Mouse (Mus musculus): ENCODE data around the gene Bend7. TPM values are rescaled to one million over a fixed set of nuclear protein-coding genes. Genes with fewer than 3 reads are reported as not detected.
A peak's percentile ranks its signal among the peaks of the same experiment; 100 is the strongest.

The Bend7 gene
- polyA plus RNA-seq, 1 experiment from 2014 or later, result 1.9 TPM

- Histone ChIP-seq H3K9ac (no peak overlapping the region), H3K27me3 (replicated peaks) (no peaks in the 10 kb centered on the region), H3K27ac (replicated peaks) (no peak overlapping the region), H3K9me3 (no peaks in the 10 kb centered on the region), H3K4me1 (no peaks in the 10 kb centered on the region), H3K36me3 (no peaks in the 10 kb centered on the region), H3K4me2 (no peak overlapping the region), H3K4me3 (no peak overlapping the region)
- ATAC-seq (ENCODE audit: extremely low read depth, insufficient number of reproducible peaks, low FRiP score, low TSS enrichment), result no peak
- 76% methylated on average over 11 of the region's 11 CpGs for WGBS
These were observed 65.4 kb downstream of the Bend7 start for GRCm38 (mm10) chr2:4782809-4783641.

- Histone ChIP-seq H3K9me3 (no peaks in the 10 kb centered on the region), H3K27me3 (replicated peaks) (no peaks in the 10 kb centered on the region), H3K4me3 (no peak overlapping the region), H3K4me2 (no peak overlapping the region), H3K9ac (no peak overlapping the region), H3K4me1 (no peaks in the 10 kb centered on the region), H3K27ac (replicated peaks) (no peak overlapping the region), H3K36me3 (no peaks in the 10 kb centered on the region)
- no peak for ATAC-seq (ENCODE audit: extremely low read depth, insufficient number of reproducible peaks, low FRiP score, low TSS enrichment)
- WGBS, result 67% methylated on average over 8 of the region's 8 CpGs
These were observed 66.4 kb downstream of the Bend7 start for GRCm38 (mm10) chr2:4784012-4784411.

GRCm38 (mm10) chr2:4785016-4785415 is 67.4 kb downstream of the Bend7 start:
- no peak overlapping the region for H3K4me2 ChIP-seq
- H3K27me3 ChIP-seq (replicated peaks), result no peaks in the 10 kb centered on the region
- no peaks in the 10 kb centered on the region for H3K4me1 ChIP-seq
- WGBS, result 75% methylated on average over 6 of the region's 6 CpGs
- no peaks in the 10 kb centered on the region for H3K9me3 ChIP-seq
- no peak overlapping the region for H3K27ac ChIP-seq (replicated peaks)
- no peak overlapping the region for H3K4me3 ChIP-seq
- no peak overlapping the region for H3K9ac ChIP-seq
- no peak for ATAC-seq (ENCODE audit: extremely low read depth, insufficient number of reproducible peaks, low FRiP score, low TSS enrichment)
- H3K36me3 ChIP-seq, result no peaks in the 10 kb centered on the region

- H3K9ac ChIP-seq, result no peak overlapping the region
- no peak for ATAC-seq (ENCODE audit: extremely low read depth, insufficient number of reproducible peaks, low FRiP score, low TSS enrichment)
- no peaks in the 10 kb centered on the region for H3K27me3 ChIP-seq (replicated peaks)
- no peaks in the 10 kb centered on the region for H3K9me3 ChIP-seq
- no peak overlapping the region for H3K4me2 ChIP-seq
- 81% methylated on average over 7 of the region's 7 CpGs for WGBS
- no peaks in the 10 kb centered on the region for H3K4me1 ChIP-seq
- H3K4me3 ChIP-seq, result no peak overlapping the region
- H3K36me3 ChIP-seq, result no peaks in the 10 kb centered on the region
- no peak overlapping the region for H3K27ac ChIP-seq (replicated peaks)
These were observed 69.6 kb downstream of the Bend7 start for GRCm38 (mm10) chr2:4787223-4787622.

GRCm38 (mm10) chr2:4791646-4792045 is 74.0 kb downstream of the Bend7 start:
- Histone ChIP-seq H3K4me3 (no peak overlapping the region), H3K9me3 (no peaks in the 10 kb centered on the region), H3K4me1 (peaks cover 6% of the 10 kb centered on the region), H3K36me3 (no peaks in the 10 kb centered on the region), H3K4me2 (no peak overlapping the region), H3K27me3 (replicated peaks) (no peaks in the 10 kb centered on the region), H3K27ac (replicated peaks) (no peak overlapping the region), H3K9ac (no peak overlapping the region)
- WGBS, result 56% methylated on average over 8 of the region's 8 CpGs
- no peak for ATAC-seq (ENCODE audit: extremely low read depth, insufficient number of reproducible peaks, low FRiP score, low TSS enrichment)

- ATAC-seq (ENCODE audit: extremely low read depth, insufficient number of reproducible peaks, low FRiP score, low TSS enrichment), result no peak
- no peak overlapping the region for H3K27ac ChIP-seq (replicated peaks)
- H3K4me2 ChIP-seq, result no peak overlapping the region
- H3K36me3 ChIP-seq, result no peaks in the 10 kb centered on the region
- no peaks in the 10 kb centered on the region for H3K27me3 ChIP-seq (replicated peaks)
- 86% methylated on average over 4 of the region's 4 CpGs for WGBS
- H3K4me3 ChIP-seq, result no peak overlapping the region
- no peaks in the 10 kb centered on the region for H3K9me3 ChIP-seq
- peaks cover 6% of the 10 kb centered on the region for H3K4me1 ChIP-seq
- no peak overlapping the region for H3K9ac ChIP-seq
These were observed 74.9 kb downstream of the Bend7 start for GRCm38 (mm10) chr2:4792554-4792953.

GRCm38 (mm10) chr2:4802395-4803176 is 85.0 kb downstream of the Bend7 start:
- no peaks in the 10 kb centered on the region for H3K9me3 ChIP-seq
- WGBS, result 42% methylated on average over 18 of the region's 18 CpGs
- H3K4me3 ChIP-seq, result no peak overlapping the region
- H3K4me2 ChIP-seq, result peak overlapping the region; percentile 14; the same call in 1 of the 2 replicates
- ATAC-seq (ENCODE audit: extremely low read depth, insufficient number of reproducible peaks, low FRiP score, low TSS enrichment), result no peak
- no peaks in the 10 kb centered on the region for H3K36me3 ChIP-seq
- H3K4me1 ChIP-seq, result no peaks in the 10 kb centered on the region
- no peak overlapping the region for H3K27ac ChIP-seq (replicated peaks)
- no peak overlapping the region for H3K9ac ChIP-seq
- H3K27me3 ChIP-seq (replicated peaks), result no peaks in the 10 kb centered on the region

- no peaks in the 10 kb centered on the region for H3K9me3 ChIP-seq
- 41% methylated on average over 5 of the region's 5 CpGs for WGBS
- no peak overlapping the region for H3K27ac ChIP-seq (replicated peaks)
- H3K27me3 ChIP-seq (replicated peaks), result peaks cover 36% of the 10 kb centered on the region
- H3K36me3 ChIP-seq, result no peaks in the 10 kb centered on the region
- H3K9ac ChIP-seq, result no peak overlapping the region
- no peak overlapping the region for H3K4me3 ChIP-seq
- ATAC-seq (ENCODE audit: extremely low read depth, insufficient number of reproducible peaks, low FRiP score, low TSS enrichment), result no peak
- H3K4me2 ChIP-seq, result no peak overlapping the region
- peaks cover 5% of the 10 kb centered on the region; the same call in 1 of the 2 replicates for H3K4me1 ChIP-seq
These were observed 98.7 kb downstream of the Bend7 start for GRCm38 (mm10) chr2:4816308-4816707.

- Histone ChIP-seq H3K9ac (0 out of 2 replicates have a peak overlapping the region, but pooled peaks have one; percentile 10), H3K4me1 (peaks cover 5% of the 10 kb centered on the region; the same call in 1 of the 2 replicates), H3K4me2 (peak overlapping the region; percentile 46), H3K27me3 (replicated peaks) (peaks cover 36% of the 10 kb centered on the region), H3K4me3 (no peak overlapping the region), H3K9me3 (no peaks in the 10 kb centered on the region), H3K27ac (replicated peaks) (no peak overlapping the region), H3K36me3 (no peaks in the 10 kb centered on the region)
- 4% methylated on average over 10 of the region's 10 CpGs for WGBS
- ATAC-seq (ENCODE audit: extremely low read depth, insufficient number of reproducible peaks, low FRiP score, low TSS enrichment), result no peak
These were observed 100.0 kb downstream of the Bend7 start for GRCm38 (mm10) chr2:4817678-4818077.

- Histone ChIP-seq H3K4me3 (no peak overlapping the region), H3K36me3 (no peaks in the 10 kb centered on the region), H3K27ac (replicated peaks) (no peak overlapping the region), H3K4me1 (peaks cover 5% of the 10 kb centered on the region; the same call in 1 of the 2 replicates), H3K27me3 (replicated peaks) (peaks cover 25% of the 10 kb centered on the region), H3K9ac (no peak overlapping the region), H3K4me2 (no peak overlapping the region), H3K9me3 (no peaks in the 10 kb centered on the region)
- no peak for ATAC-seq (ENCODE audit: extremely low read depth, insufficient number of reproducible peaks, low FRiP score, low TSS enrichment)
- 62% methylated on average over 3 of the region's 3 CpGs for WGBS
These were observed 102.6 kb downstream of the Bend7 start for GRCm38 (mm10) chr2:4820230-4820629.

GRCm38 (mm10) chr2:4824067-4824466 is 106.4 kb downstream of the Bend7 start:
- H3K9me3 ChIP-seq, result no peaks in the 10 kb centered on the region
- H3K4me3 ChIP-seq, result no peak overlapping the region
- no peak overlapping the region for H3K27ac ChIP-seq (replicated peaks)
- H3K9ac ChIP-seq, result no peak overlapping the region
- H3K4me1 ChIP-seq, result no peaks in the 10 kb centered on the region
- no peaks in the 10 kb centered on the region; the same call in 1 of the 2 replicates for H3K27me3 ChIP-seq (replicated peaks)
- ATAC-seq (ENCODE audit: extremely low read depth, insufficient number of reproducible peaks, low FRiP score, low TSS enrichment), result no peak
- H3K4me2 ChIP-seq, result no peak overlapping the region
- no peaks in the 10 kb centered on the region for H3K36me3 ChIP-seq
- 55% methylated on average over 9 of the region's 9 CpGs for WGBS
